Mouse (Mus musculus): ENCODE results near the gene Nckipsd.

Nckipsd gene

GRCm38 (mm10) chr9:108808163-108808665 is at the start of gene Nckipsd:
Gene Nckipsd (plus strand): TSS chr9:108808368.
- peak; percentile 92 for DNase-seq (ENCODE audit: low read depth, low spot score)

- DNase-seq (ENCODE audit: low read depth, low spot score): no peak
Measured at GRCm38 (mm10) chr9:108759121-108759520, 49.0 kb upstream of the Nckipsd start.

GRCm38 (mm10) chr9:108759805-108760204 is 48.4 kb upstream of the Nckipsd start:
- peak; percentile 58 for DNase-seq (ENCODE audit: low read depth, low spot score)

GRCm38 (mm10) chr9:108761561-108761960 is 46.6 kb upstream of the Nckipsd start:
- no peak for DNase-seq (ENCODE audit: low read depth, low spot score)

- DNase-seq (ENCODE audit: low read depth, low spot score): no peak
Measured at GRCm38 (mm10) chr9:108764971-108765370, 43.2 kb upstream of the Nckipsd start.

- no peak for DNase-seq (ENCODE audit: low read depth, low spot score)
Measured at GRCm38 (mm10) chr9:108776614-108777013, 31.6 kb upstream of the Nckipsd start.

GRCm38 (mm10) chr9:108777276-108777675 is 30.9 kb upstream of the Nckipsd start:
- DNase-seq (ENCODE audit: low read depth, low spot score): no peak

GRCm38 (mm10) chr9:108780959-108781358 is 27.2 kb upstream of the Nckipsd start:
- no peak for DNase-seq (ENCODE audit: low read depth, low spot score)

- DNase-seq (ENCODE audit: low read depth, low spot score): no peak
Measured at GRCm38 (mm10) chr9:108781891-108782290, 26.3 kb upstream of the Nckipsd start.

GRCm38 (mm10) chr9:108782836-108783547 is 25.2 kb upstream of the Nckipsd start:
- no peak for DNase-seq (ENCODE audit: low read depth, low spot score)

- DNase-seq (ENCODE audit: low read depth, low spot score): peak; percentile 76
Measured at GRCm38 (mm10) chr9:108783548-108784463, 24.4 kb upstream of the Nckipsd start, which contains the start of gene Ip6k2. Gene Ip6k2 (plus strand): TSS chr9:108783796.

GRCm38 (mm10) chr9:108785416-108785815 is 22.8 kb upstream of the Nckipsd start:
- no peak for DNase-seq (ENCODE audit: low read depth, low spot score)

- DNase-seq (ENCODE audit: low read depth, low spot score): no peak
Measured at GRCm38 (mm10) chr9:108786494-108786893, 21.7 kb upstream of the Nckipsd start.

- DNase-seq (ENCODE audit: low read depth, low spot score): no peak
Measured at GRCm38 (mm10) chr9:108787080-108787479, 21.1 kb upstream of the Nckipsd start.

- DNase-seq (ENCODE audit: low read depth, low spot score): no peak
Measured at GRCm38 (mm10) chr9:108788713-108789112, 19.5 kb upstream of the Nckipsd start.

- no peak for DNase-seq (ENCODE audit: low read depth, low spot score)
Measured at GRCm38 (mm10) chr9:108792307-108792706, 15.9 kb upstream of the Nckipsd start.

GRCm38 (mm10) chr9:108792730-108793129 is 15.4 kb upstream of the Nckipsd start:
- no peak for DNase-seq (ENCODE audit: low read depth, low spot score)

GRCm38 (mm10) chr9:108795281-108795680 is 12.9 kb upstream of the Nckipsd start:
- DNase-seq (ENCODE audit: low read depth, low spot score): no peak

- peak; percentile 75 for DNase-seq (ENCODE audit: low read depth, low spot score)
Measured at GRCm38 (mm10) chr9:108795762-108796161, 12.4 kb upstream of the Nckipsd start.

GRCm38 (mm10) chr9:108796351-108796981 is 11.7 kb upstream of the Nckipsd start:
- DNase-seq (ENCODE audit: low read depth, low spot score): no peak

GRCm38 (mm10) chr9:108797477-108797876 is 10.7 kb upstream of the Nckipsd start:
- DNase-seq (ENCODE audit: low read depth, low spot score): no peak
